Mouse (Mus musculus) B cell, adult 62 days (primary cell): ENCODE measurements around the gene Fgl2. TPM values are rescaled to one million over a fixed set of nuclear protein-coding genes. Genes with fewer than 3 reads are reported as not detected.

Source experiments
- total RNA-seq: library from RNA; stranded (reverse); gene quantifications from 4 replicates; pipeline ENCODE4 v1.2.4, GENCODE M21; 2023

Gene Fgl2
- 0.60 to 1.0 TPM (median 0.86 TPM) in 4 replicates for total RNA-seq

GRCm38 (mm10) chr5:21372493-21373179 lies at the start of gene Fgl2:
Fgl2 (plus strand) TSS chr5:21372642.

GRCm38 (mm10) chr5:21424614-21425602 lies 52.5 kb downstream of the Fgl2 start, which contains the start of the genes Ccdc146 and Fam185a:
Ccdc146 (minus strand) TSS chr5:21424677.
Fam185a (plus strand) TSS chr5:21424958.

Other genes starting within 250 kb of the Fgl2 start
- gene Gsap, start 186.4 kb upstream of the Fgl2 start, total RNA-seq: 15.0 to 17.2 TPM (median 16.0 TPM) in 4 replicates
- not detected in 4 replicates for gene Ccdc146, start 52.0 kb downstream of the Fgl2 start, total RNA-seq
- gene Fam185a, start 52.3 kb downstream of the Fgl2 start, total RNA-seq: 6.1 to 7.0 TPM (median 6.5 TPM) in 4 replicates
- gene Lrrc17, start 170.9 kb downstream of the Fgl2 start, total RNA-seq: not detected in 4 replicates